Mouse (Mus musculus) skeletal muscle tissue, adult 2 months (tissue): ENCODE results near the gene Galr3.

Experiments
- DNase-seq: peaks from one replicate; pipeline ENCODE4 v3.0.0-alpha.2; 2012; ENCODE audit warnings: low read depth, low spot score

The Galr3 gene

GRCm38 (mm10) chr15:79052366-79052765, 10.7 kb downstream of the Galr3 start:
- no peak for DNase-seq

- no peak for DNase-seq
Observed at GRCm38 (mm10) chr15:79056601-79057000, 14.9 kb downstream of the Galr3 start.

- no peak for DNase-seq
Observed at GRCm38 (mm10) chr15:79057850-79058249, 16.2 kb downstream of the Galr3 start.

- DNase-seq: no peak
Observed at GRCm38 (mm10) chr15:79060887-79061565, 19.3 kb downstream of the Galr3 start.

- peak; percentile 100 for DNase-seq
Observed at GRCm38 (mm10) chr15:79062376-79063159, 20.9 kb downstream of the Galr3 start, which contains the start of gene Ankrd54. Ankrd54 (minus strand) TSS chr15:79062893.

DNA sequence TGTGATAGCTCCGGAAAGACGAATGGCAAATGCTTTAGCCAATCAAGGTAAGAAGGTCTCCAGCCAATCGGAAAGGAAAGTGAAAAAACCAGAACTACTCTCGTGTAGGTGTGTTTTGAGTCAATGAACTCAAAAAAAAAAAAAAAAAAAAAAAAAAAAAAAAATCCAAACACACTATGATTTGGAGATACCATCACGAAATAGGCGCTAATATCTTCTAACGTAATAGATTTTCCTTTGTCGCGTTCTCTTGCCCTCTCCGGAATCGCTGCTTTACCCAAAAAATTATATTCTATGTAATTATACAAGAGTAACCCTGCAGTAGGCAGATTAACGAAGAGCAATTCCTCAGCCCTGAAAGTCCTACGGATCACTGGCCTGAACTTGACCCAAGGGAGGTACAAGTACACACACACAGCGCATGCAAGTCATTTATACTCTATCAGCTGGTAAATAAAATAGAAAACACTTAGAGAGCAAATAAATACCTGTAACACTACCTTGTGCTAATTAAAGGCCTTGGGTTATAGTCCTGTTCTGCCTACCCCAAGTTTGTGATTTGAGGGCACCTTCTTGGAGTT, 21.6 kb downstream of the Galr3 start:
- no peak for DNase-seq

DNA sequence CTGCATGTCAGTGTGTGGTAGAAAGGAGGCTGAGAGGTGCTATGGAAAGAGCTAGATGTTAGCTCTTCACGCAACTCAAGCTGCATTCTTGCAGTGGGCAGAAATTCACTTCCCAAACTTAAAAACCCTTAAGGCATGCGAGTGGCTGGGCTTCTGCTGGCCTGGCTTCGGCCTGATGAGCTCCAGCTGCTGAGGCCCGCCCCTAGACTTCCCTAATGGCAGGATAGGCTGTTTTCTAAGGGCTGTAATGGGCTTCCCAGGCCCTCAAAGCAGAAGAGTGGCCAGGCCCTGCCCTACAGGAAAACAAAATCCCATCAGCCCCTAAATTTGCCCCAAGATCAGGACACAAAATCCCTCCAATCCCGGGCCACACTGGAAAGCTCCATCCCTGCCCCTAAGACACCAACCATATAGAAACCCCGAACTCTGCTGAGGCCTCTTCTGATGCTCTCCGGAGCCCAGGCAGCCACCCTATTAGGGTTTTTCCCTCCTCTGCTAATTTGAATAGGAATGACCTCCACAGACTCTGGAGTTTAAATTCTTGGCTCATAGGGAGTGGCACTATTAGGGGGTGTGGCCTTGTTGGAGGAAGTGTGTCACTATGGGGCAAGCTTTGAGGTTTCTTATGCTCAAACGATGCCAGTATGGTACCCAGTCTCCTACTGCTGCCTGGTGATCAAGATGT, 23.5 kb downstream of the Galr3 start:
- DNase-seq: no peak

DNA sequence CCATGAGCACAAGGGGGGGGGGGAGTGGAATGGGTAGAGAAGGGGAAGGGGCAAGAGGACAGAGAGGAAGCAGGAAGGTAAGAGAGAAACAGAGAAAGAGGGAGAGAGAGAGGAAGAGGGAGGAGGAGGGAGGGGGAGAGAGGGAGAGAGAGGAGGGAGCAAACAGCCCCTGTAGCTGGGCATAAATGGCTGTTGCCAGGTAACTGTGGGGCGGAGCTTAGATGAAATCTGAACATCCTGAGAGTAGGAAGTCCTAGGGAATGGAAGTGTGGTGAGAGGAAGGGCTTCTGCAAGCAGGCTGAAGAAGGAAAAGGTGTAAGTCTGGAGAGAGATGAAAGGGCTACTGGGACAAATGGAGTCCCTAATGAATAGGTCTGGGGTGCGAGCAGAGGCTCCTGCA, 24.6 kb downstream of the Galr3 start:
- no peak for DNase-seq

GRCm38 (mm10) chr15:79067631-79068030, 25.9 kb downstream of the Galr3 start:
- no peak for DNase-seq

- DNase-seq: no peak
Observed at GRCm38 (mm10) chr15:79068416-79068815, 26.7 kb downstream of the Galr3 start.

- DNase-seq: no peak
Observed at GRCm38 (mm10) chr15:79071117-79072039, 29.7 kb downstream of the Galr3 start.

DNA sequence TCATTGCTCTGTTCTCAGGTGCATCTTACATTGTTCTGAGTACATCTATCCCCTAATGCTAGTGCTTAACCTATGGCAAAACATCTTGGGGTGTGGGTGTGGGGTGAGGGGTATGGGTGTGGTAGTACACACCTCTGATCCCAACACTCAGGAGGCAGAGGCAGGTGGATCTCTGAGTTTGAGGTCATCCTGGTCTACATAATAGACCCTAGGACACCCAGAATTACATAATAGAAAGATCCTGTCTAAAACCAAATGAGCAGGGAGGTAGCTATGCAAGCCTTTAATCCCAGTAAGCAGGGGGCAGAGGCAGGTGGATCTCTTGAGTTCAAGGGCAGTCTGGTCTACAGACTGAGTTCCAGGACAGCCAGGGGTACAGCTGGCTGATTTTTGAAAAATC, 32.1 kb downstream of the Galr3 start:
- DNase-seq: no peak

DNA sequence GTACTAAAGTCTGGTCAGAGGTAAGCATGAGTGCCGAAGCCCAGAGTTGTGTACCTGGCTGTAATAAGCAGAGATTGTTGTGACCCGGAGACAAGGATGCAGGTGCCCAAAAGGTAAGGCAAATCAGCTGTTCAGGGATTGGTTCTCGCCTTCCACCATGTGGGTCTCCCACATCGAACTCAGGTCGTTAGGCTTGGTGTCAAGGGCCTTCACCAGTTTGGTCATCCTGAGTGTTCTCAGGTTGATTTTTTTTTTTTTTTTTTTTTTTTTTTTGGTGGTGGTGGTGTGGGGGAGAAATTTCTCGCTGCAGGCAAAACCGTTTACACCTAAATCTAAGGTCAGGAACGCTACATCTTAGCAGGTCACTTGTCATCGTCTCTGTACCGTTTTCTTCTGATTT, 32.8 kb downstream of the Galr3 start:
- no peak for DNase-seq

GRCm38 (mm10) chr15:79074913-79075532, 33.3 kb downstream of the Galr3 start, which contains the start of gene Eif3l:
Eif3l (plus strand) TSS chr15:79075179.
- DNase-seq: peak; percentile 81

GRCm38 (mm10) chr15:79075658-79076365, 34.1 kb downstream of the Galr3 start:
- DNase-seq: no peak

- no peak for DNase-seq
Observed at GRCm38 (mm10) chr15:79079567-79079966, 37.9 kb downstream of the Galr3 start.

DNA sequence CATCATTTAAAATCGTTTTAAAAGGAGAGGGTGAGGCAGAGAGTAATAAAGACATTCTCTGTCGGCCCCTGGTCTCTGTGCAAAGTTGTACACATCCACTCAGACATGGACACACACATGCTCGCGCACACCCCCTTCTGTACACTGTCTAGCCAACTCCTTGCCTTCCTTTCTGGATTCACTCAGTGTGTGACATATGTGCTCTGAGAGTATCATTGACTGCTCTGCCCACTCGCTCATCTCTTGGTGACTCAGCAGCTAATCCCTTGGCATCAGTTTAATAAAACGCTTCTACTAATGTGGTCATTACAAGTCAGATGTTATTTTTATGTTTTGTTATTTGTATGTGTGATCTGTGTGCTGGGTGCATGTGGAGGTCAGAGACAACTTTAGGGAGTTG, 50.6 kb downstream of the Galr3 start:
- DNase-seq: no peak
